Mouse (Mus musculus) liver, embryonic 18 days (tissue): Measurements from ENCODE around the gene Vmn1r67. TPM values are rescaled to one million over a fixed set of nuclear protein-coding genes. Genes with fewer than 3 reads are reported as not detected.

Source experiments
- polyA plus RNA-seq: library from polyadenylated mRNA; depleted of rRNA; stranded (reverse); fragments of >200 nt; gene quantifications from 2 replicates; pipeline ENCODE4 v1.2.3, GENCODE M21; 2012; rRNA removed

The Vmn1r67 gene
- not detected in 2 replicates for polyA plus RNA-seq

DNA sequence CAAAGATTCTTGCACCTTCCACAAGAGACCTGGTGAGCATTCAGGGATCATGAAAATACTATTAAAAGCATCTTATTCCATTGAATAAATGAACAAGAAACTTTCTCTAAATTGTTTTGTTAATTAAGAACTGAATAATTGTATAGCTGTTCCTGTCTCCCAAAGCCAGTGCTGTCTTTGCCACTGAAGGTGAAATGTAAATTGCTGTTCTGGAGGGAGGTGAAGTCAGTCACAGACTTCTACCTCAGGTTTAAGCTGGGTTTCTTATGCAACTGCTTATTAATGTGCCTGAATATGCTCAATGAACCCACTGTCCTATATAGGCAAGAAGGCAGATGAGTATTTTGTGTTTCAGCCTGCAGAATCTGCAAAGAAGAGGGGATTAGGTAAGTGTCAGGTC is at the start of gene Vmn1r67:
TSS of gene Vmn1r67 (plus strand) at position 301 of the 400 bp plus-strand sequence.

GRCm38 (mm10) chr7:10494786-10495521 is 51.8 kb downstream of the Vmn1r67 start, which contains the start of gene Zik1:
Gene Zik1 (minus strand): TSS chr7:10495394.

Other genes starting within 250 kb of the Vmn1r67 start
- gene Vmn1r66, start 165.3 kb upstream of the Vmn1r67 start, polyA plus RNA-seq, result not detected in 2 replicates
- 0.74 and 0.79 TPM in 2 replicates for gene Zik1, start 52.1 kb downstream of the Vmn1r67 start, polyA plus RNA-seq
- not detected in 2 replicates for gene Vmn1r68, start 115.2 kb downstream of the Vmn1r67 start, polyA plus RNA-seq
- not detected in 2 replicates for gene Vmn1r69, start 170.3 kb downstream of the Vmn1r67 start, polyA plus RNA-seq
- not detected in 2 replicates for gene Vmn1r70, start 188.2 kb downstream of the Vmn1r67 start, polyA plus RNA-seq
- not detected in 2 replicates for gene Nlrp4b, start 244.5 kb downstream of the Vmn1r67 start, polyA plus RNA-seq